Mouse (Mus musculus) bone marrow, adult 2 months (tissue): Measurements from ENCODE around the gene Arhgef10l. TPM values are rescaled to one million over a fixed set of nuclear protein-coding genes. Genes with fewer than 3 reads are reported as not detected.
A peak's percentile ranks its signal among the peaks of the same experiment; 100 is the strongest.

Source experiments
- H3K27ac ChIP-seq: fragments of 200-500 bp; 2 replicates; pipeline ENCODE4 v1.5.1; 2012; ENCODE audit warnings: low read depth, mild to moderate bottlenecking, control low read depth, inconsistent platforms, low read length; ENCODE audit not compliant: control insufficient read depth, poor library complexity, insufficient read depth
- H3K4me1 ChIP-seq: fragments of 200-500 bp; 2 replicates; pipeline ENCODE4 v1.6.1; 2011; ENCODE audit warnings: low read length; ENCODE audit not compliant: control insufficient read depth, insufficient read depth
- H3K4me3 ChIP-seq: fragments of 200-500 bp; replicated peaks from 2 replicates; pipeline ENCODE3; 2011; ENCODE audit warnings: mild to moderate bottlenecking, low read depth, low read length, control low read depth; ENCODE audit not compliant: control insufficient read depth
- CTCF ChIP-seq: fragments of 200-500 bp; IDR thresholded peaks from 2 replicates; pipeline ENCODE4 v1.5.1; 2011; ENCODE audit warnings: low read length, control low read depth; ENCODE audit not compliant: control insufficient read depth, insufficient read depth
- POLR2A ChIP-seq: fragments of 200-500 bp; IDR thresholded peaks from 2 replicates; pipeline ENCODE4 v1.6.1; 2011; ENCODE audit warnings: low read depth, mild to moderate bottlenecking, control low read depth, low read length, borderline replicate concordance; ENCODE audit not compliant: control insufficient read depth
- WGBS: fragments of 180-500 bp; shearing (Covaris S2); methylation state at CpG from one replicate; pipeline ENCODE4 v1.1.7; 2018; 5-methylcytosine and 5-hydroxymethylcytosine counted together
- polyA plus RNA-seq: library from polyadenylated mRNA; stranded (reverse); fragments of >200 nt; gene quantifications from 2 replicates; pipeline ENCODE4 v1.2.4, GENCODE M21; 2011; ENCODE audit warnings: low replicate concordance; ENCODE audit not compliant: missing spikeins, insufficient read depth, insufficient read length

The Arhgef10l gene
- polyA plus RNA-seq, 1 experiment = 11.0 TPM

GRCm38 (mm10) chr4:140625651-140626525 is 39.9 kb downstream of the Arhgef10l start:
- no peaks in the 10 kb centered on the region for H3K4me1 ChIP-seq
- no peak for TF ChIP-seq POLR2A
- TF ChIP-seq CTCF = no peak
- no peak overlapping the region for H3K4me3 ChIP-seq
- H3K27ac ChIP-seq = no peak overlapping the region
- WGBS = 84% methylated on average over 12 of the region's 12 CpGs

GRCm38 (mm10) chr4:140624468-140625176 is 41.2 kb downstream of the Arhgef10l start:
- TF ChIP-seq CTCF (no peak), POLR2A (no peak)
- 43% methylated on average over 12 of the region's 12 CpGs for WGBS
- Histone ChIP-seq H3K4me1 (no peaks in the 10 kb centered on the region), H3K27ac (no peak overlapping the region), H3K4me3 (no peak overlapping the region)

GRCm38 (mm10) chr4:140624087-140624467 is 41.7 kb downstream of the Arhgef10l start:
- H3K4me3 ChIP-seq = no peak overlapping the region
- TF ChIP-seq CTCF = no peak
- no peak for TF ChIP-seq POLR2A
- H3K4me1 ChIP-seq = no peaks in the 10 kb centered on the region
- 79% methylated on average over 10 of the region's 10 CpGs for WGBS
- H3K27ac ChIP-seq = no peak overlapping the region

- Histone ChIP-seq H3K4me1 (no peaks in the 10 kb centered on the region), H3K4me3 (no peak overlapping the region), H3K27ac (no peak overlapping the region)
- TF ChIP-seq CTCF = no peak
- 22% methylated on average over 4 of the region's 4 CpGs for WGBS
Measured at GRCm38 (mm10) chr4:140622819-140623218, 43.0 kb downstream of the Arhgef10l start.

GRCm38 (mm10) chr4:140620496-140620895 is 45.3 kb downstream of the Arhgef10l start:
- H3K4me1 ChIP-seq = no peaks in the 10 kb centered on the region; the same call in 1 of the 2 replicates
- no peak for TF ChIP-seq CTCF
- no peak for TF ChIP-seq POLR2A
- no peak overlapping the region for H3K27ac ChIP-seq
- 67% methylated on average over 5 of the region's 5 CpGs for WGBS
- no peak overlapping the region for H3K4me3 ChIP-seq

GRCm38 (mm10) chr4:140617391-140618385 is 48.1 kb downstream of the Arhgef10l start:
- Histone ChIP-seq H3K4me3 (no peak overlapping the region), H3K4me1 (no peaks in the 10 kb centered on the region; the same call in 1 of the 2 replicates), H3K27ac (no peak overlapping the region)
- TF ChIP-seq CTCF (peak; percentile 36), POLR2A (no peak)
- WGBS = 63% methylated on average over 16 of the region's 16 CpGs

GRCm38 (mm10) chr4:140616894-140617293 is 48.9 kb downstream of the Arhgef10l start:
- no peak overlapping the region for H3K27ac ChIP-seq
- H3K4me1 ChIP-seq = no peaks in the 10 kb centered on the region; the same call in 1 of the 2 replicates
- 81% methylated on average over 11 of the region's 11 CpGs for WGBS
- no peak for TF ChIP-seq CTCF
- no peak for TF ChIP-seq POLR2A
- no peak overlapping the region for H3K4me3 ChIP-seq

GRCm38 (mm10) chr4:140616196-140616595 is 49.6 kb downstream of the Arhgef10l start:
- 56% methylated on average over 7 of the region's 7 CpGs for WGBS
- Histone ChIP-seq H3K4me3 (no peak overlapping the region), H3K27ac (no peak overlapping the region), H3K4me1 (no peaks in the 10 kb centered on the region; the same call in 1 of the 2 replicates)
- TF ChIP-seq POLR2A = no peak
- TF ChIP-seq CTCF = no peak
